Mouse (Mus musculus) heart, postnatal 0 days (tissue): ENCODE measurements around the gene Scfd2.

Source experiments
- CTCF ChIP-seq: IDR thresholded peaks from 2 replicates; pipeline ENCODE4 v1.5.1; 2016; ENCODE audit warnings: antibody characterized with exemption, control low read depth, low read depth
- EP300 ChIP-seq: IDR thresholded peaks from 2 replicates; pipeline ENCODE4 v1.6.1; 2016; ENCODE audit warnings: antibody characterized with exemption, low read depth

DNA sequence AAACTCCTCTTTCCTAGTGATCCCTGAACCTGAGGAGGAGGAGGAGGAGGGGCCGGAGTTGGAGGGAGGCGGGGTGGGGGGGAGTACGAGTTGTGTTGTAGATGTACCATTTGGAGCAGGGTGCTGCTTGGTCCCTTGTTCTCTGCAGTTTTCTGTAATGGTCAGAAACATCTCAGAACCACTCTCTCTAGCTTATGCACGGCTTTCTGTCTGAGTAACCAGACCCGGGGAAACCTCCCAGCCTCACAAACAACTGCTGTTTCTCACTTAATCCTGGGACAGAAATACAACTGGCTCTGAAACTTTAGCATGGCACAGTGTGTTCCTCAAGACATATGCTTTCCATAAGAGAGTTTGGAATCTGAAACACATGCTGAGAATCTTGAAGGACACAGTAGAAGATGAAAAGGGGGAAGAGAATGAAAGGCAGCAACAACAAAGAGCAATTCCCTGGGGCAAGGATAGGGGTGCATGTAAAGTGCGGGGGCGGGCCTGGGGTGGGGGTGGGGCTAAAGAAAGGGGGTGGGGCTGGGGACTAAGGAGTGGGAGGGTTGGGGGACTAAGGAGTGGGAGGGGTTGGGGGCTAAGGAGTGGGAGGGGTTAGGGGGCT, 317.0 kb downstream of the Scfd2 start:
- TF ChIP-seq CTCF (no peak), EP300 (no peak)
